Mouse (Mus musculus): ENCODE measurements at regions not wholly inside any gene's neighbourhood (a gene's known extent, or its start where the extent isn't known, plus 50 kb on each side); places are given as distances from the start of the nearest gene placed in this dataset.

DNA sequence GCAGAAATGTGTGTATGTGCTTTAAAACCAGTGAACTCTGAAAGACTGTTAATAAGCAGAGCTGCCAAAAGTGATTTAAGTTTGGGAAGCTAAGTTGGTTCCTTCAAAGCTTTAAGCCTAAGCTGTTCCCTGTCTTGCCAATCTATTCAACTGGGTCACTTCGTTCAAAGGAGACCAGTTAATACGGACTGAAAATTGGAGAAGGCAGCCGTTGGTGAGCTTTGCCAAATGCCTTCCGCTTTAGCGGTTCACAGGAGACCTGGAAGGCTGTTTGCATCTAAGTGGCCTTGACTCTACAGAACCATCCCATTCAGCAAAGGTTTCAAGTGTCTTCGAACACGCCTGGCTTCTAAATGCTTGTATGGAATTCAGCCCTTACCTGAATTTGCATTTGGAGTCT, 68.2 kb upstream of the Mkln1 start:
- no peak for TF ChIP-seq CTCF (IDR thresholded peaks at IDR 0.05; ENCODE audit: borderline replicate concordance, insufficient read depth, low read length)
- TF ChIP-seq POLR2A (IDR thresholded peaks at IDR 0.05; ENCODE audit: low read depth, low read length): no peak
